Mouse (Mus musculus) monocyte, adult 2 months (primary cell): Measurements from ENCODE around the gene Dusp1.

ENCODE experiments used
- DNase-seq, 2 experiments: peaks; one replicate each; pipeline ENCODE4 v3.0.0; 2022; ENCODE audit warnings: low spot score in 2 of 2, low read depth in 1 of 2

Dusp1 gene

GRCm38 (mm10) chr17:26506031-26506641, 55.8 kb downstream of the Dusp1 start:
- DNase-seq = peak in 1 of 2 experiments; percentile 37

- DNase-seq = peak in 1 of 2 experiments; percentile 43
These were observed 56.7 kb downstream of the Dusp1 start for GRCm38 (mm10) chr17:26505181-26505581.

- peak in 1 of 2 experiments; percentile 55 for DNase-seq
These were observed 57.8 kb downstream of the Dusp1 start for GRCm38 (mm10) chr17:26503981-26504671.

- DNase-seq = peak in 1 of 2 experiments; percentile 85
These were observed 58.9 kb downstream of the Dusp1 start for GRCm38 (mm10) chr17:26502808-26503671.

- peak in 1 of 2 experiments; percentile 65 for DNase-seq
These were observed 60.1 kb downstream of the Dusp1 start for GRCm38 (mm10) chr17:26501826-26502225.

- no peak for DNase-seq
These were observed 63.3 kb downstream of the Dusp1 start for GRCm38 (mm10) chr17:26498626-26499025.

GRCm38 (mm10) chr17:26497416-26497923, 64.5 kb downstream of the Dusp1 start:
- peak in 1 of 2 experiments; percentile 74 for DNase-seq

- DNase-seq = no peak
These were observed 67.1 kb downstream of the Dusp1 start for GRCm38 (mm10) chr17:26494642-26495468.

- DNase-seq = no peak
These were observed 69.7 kb downstream of the Dusp1 start for GRCm38 (mm10) chr17:26492246-26492645.

- no peak for DNase-seq
These were observed 71.0 kb downstream of the Dusp1 start for GRCm38 (mm10) chr17:26490910-26491309.

- no peak for DNase-seq
These were observed 71.9 kb downstream of the Dusp1 start for GRCm38 (mm10) chr17:26490072-26490471.

- DNase-seq = no peak
These were observed 73.1 kb downstream of the Dusp1 start for GRCm38 (mm10) chr17:26488711-26489403.

GRCm38 (mm10) chr17:26487917-26488316, 74.0 kb downstream of the Dusp1 start:
- no peak for DNase-seq

- no peak for DNase-seq
These were observed 74.7 kb downstream of the Dusp1 start for GRCm38 (mm10) chr17:26487266-26487665.

GRCm38 (mm10) chr17:26484626-26485421, 77.1 kb downstream of the Dusp1 start:
- DNase-seq = no peak

- no peak for DNase-seq
These were observed 81.0 kb downstream of the Dusp1 start for GRCm38 (mm10) chr17:26480956-26481355.

- no peak for DNase-seq
These were observed 82.3 kb downstream of the Dusp1 start for GRCm38 (mm10) chr17:26479619-26480018.

GRCm38 (mm10) chr17:26478672-26479071, 83.3 kb downstream of the Dusp1 start:
- DNase-seq = no peak

- DNase-seq = no peak
These were observed 85.1 kb downstream of the Dusp1 start for GRCm38 (mm10) chr17:26476871-26477270.
